Mouse (Mus musculus) spleen, adult 2 months (tissue): ENCODE results near the gene Psmc3ip.

Experiments used
- CTCF ChIP-seq: fragments of 200-500 bp; IDR thresholded peaks from 2 replicates; pipeline ENCODE4 v1.5.1; 2011; ENCODE audit warnings: mild to moderate bottlenecking, inconsistent platforms; ENCODE audit not compliant: insufficient read depth, insufficient read length, insufficient replicate concordance; ENCODE audit errors: extremely low read depth
- POLR2A ChIP-seq: fragments of 200-500 bp; IDR thresholded peaks from 2 replicates; pipeline ENCODE4 v1.6.1; 2011; ENCODE audit warnings: low read depth, low read length, inconsistent platforms

- no peak for TF ChIP-seq POLR2A
- no peak for TF ChIP-seq CTCF
Measured at GRCm38 (mm10) chr11:101078121-101078520, 17.1 kb downstream of the Psmc3ip start, which contains the start of gene Hsd17b1.
